Mouse (Mus musculus) forebrain, embryonic 15.5 days (tissue): Measurements from ENCODE around the gene Vmn1r86. TPM values are rescaled to one million over a fixed set of nuclear protein-coding genes. Genes with fewer than 3 reads are reported as not detected.
"Not testable (repeated sequence)": the region's sequence is repeated elsewhere in the genome, so short reads cannot be mapped to it uniquely, and the experiment has no call there.

ENCODE experiments used
- ATAC-seq: fragments of 200-750 bp; cut with Nextera tagmentation; replicated peaks from 2 replicates; pipeline ENCODE4 v1.8.0; 2017; ENCODE audit warnings: mild to moderate bottlenecking, moderate TSS enrichment, moderate library complexity
- H3K27ac ChIP-seq: fragments of 300-500 bp; sonication (generic); replicated peaks from 2 replicates; pipeline ENCODE4 v1.5.1; 2015; ENCODE audit warnings: mild to moderate bottlenecking, inconsistent platforms
- H3K27me3 ChIP-seq: fragments of 300-500 bp; sonication (generic); 2 replicates; pipeline ENCODE4 v1.6.1; 2015; ENCODE audit warnings: inconsistent platforms
- H3K36me3 ChIP-seq: fragments of 300-500 bp; sonication (generic); 2 replicates; pipeline ENCODE4 v1.6.1; 2015; ENCODE audit warnings: mild to moderate bottlenecking, inconsistent platforms
- H3K4me1 ChIP-seq: fragments of 300-500 bp; sonication (generic); 2 replicates; pipeline ENCODE4 v1.6.1; 2015; ENCODE audit warnings: inconsistent platforms
- H3K4me2 ChIP-seq: fragments of 300-500 bp; sonication (generic); replicated peaks from 2 replicates; pipeline ENCODE4 v1.6.1; 2015; ENCODE audit warnings: mild to moderate bottlenecking, inconsistent platforms
- H3K4me3 ChIP-seq: fragments of 300-500 bp; sonication (generic); 2 replicates; pipeline ENCODE4 v1.5.1; 2015; ENCODE audit warnings: mild to moderate bottlenecking, inconsistent platforms
- H3K9ac ChIP-seq: fragments of 300-500 bp; sonication (generic); replicated peaks from 2 replicates; pipeline ENCODE4 v1.6.1; 2015; ENCODE audit warnings: mild to moderate bottlenecking, inconsistent platforms
- H3K9me3 ChIP-seq: fragments of 300-500 bp; sonication (generic); 2 replicates; pipeline ENCODE4 v1.6.1; 2016; ENCODE audit warnings: inconsistent platforms
- WGBS: fragments of 180-500 bp; shearing (Covaris S2); methylation state at CpG from one replicate; pipeline ENCODE4 v1.1.7; 2015; ENCODE audit warnings: mixed read lengths; 5-methylcytosine and 5-hydroxymethylcytosine counted together
- polyA plus RNA-seq: library from polyadenylated mRNA; unstranded; fragments of >200 nt; fragmentation: Nextera tagmentation; extraction: Ambion mirVana; gene quantifications from 2 replicates; pipeline ENCODE4 v1.2.1, GENCODE M21; 2015

Gene Vmn1r86
- not detected in 2 replicates for polyA plus RNA-seq

GRCm38 (mm10) chr7:13119817-13120216 is at the start of gene Vmn1r86:
Gene Vmn1r86 (minus strand): TSS chr7:13119917.
- Histone ChIP-seq H3K27me3 (no peaks in the 10 kb centered on the region), H3K27ac (no peak within 1 kb of the TSS)

GRCm38 (mm10) chr7:13159268-13159667 is 39.6 kb upstream of the Vmn1r86 start, which contains the start of gene Vmn1r88:
Gene Vmn1r88 (plus strand): TSS chr7:13159568.
- Histone ChIP-seq H3K9ac (no peak within 1 kb of the TSS), H3K4me1 (no peaks in the 10 kb centered on the region), H3K27me3 (no peaks in the 10 kb centered on the region), H3K4me3 (no peak within 1 kb of the TSS), H3K4me2 (no peak within 1 kb of the TSS), H3K9me3 (no peaks in the 10 kb centered on the region), H3K27ac (no peak within 1 kb of the TSS), H3K36me3 (no peaks in the 10 kb centered on the region)
- ATAC-seq: no peak

More at GRCm38 (mm10) chr7:13119817-13120216, at the start of gene Vmn1r86:
- Histone ChIP-seq H3K4me1 (no peaks in the 10 kb centered on the region), H3K4me3 (no peak within 1 kb of the TSS), H3K9me3 (no peaks in the 10 kb centered on the region), H3K36me3 (no peaks in the 10 kb centered on the region), H3K4me2 (no peak within 1 kb of the TSS), H3K9ac (no peak within 1 kb of the TSS)
- ATAC-seq: no peak

- no peak within 1 kb of the TSS for H3K27ac ChIP-seq
- WGBS: 85% methylated on average over 1 of the region's 1 CpGs
- no peak for ATAC-seq
- no peak within 1 kb of the TSS for H3K4me3 ChIP-seq
- H3K27me3 ChIP-seq: no peaks in the 10 kb centered on the region
- no peaks in the 10 kb centered on the region for H3K9me3 ChIP-seq
- H3K9ac ChIP-seq: no peak within 1 kb of the TSS
- no peak within 1 kb of the TSS for H3K4me2 ChIP-seq
- no peaks in the 10 kb centered on the region for H3K4me1 ChIP-seq
- H3K36me3 ChIP-seq: no peaks in the 10 kb centered on the region
These were observed 20.3 kb upstream of the Vmn1r86 start, which contains the start of gene Vmn1r87 for GRCm38 (mm10) chr7:13140057-13140456. Gene Vmn1r87 (minus strand): TSS chr7:13140157.

- no peak overlapping the region for H3K4me3 ChIP-seq
- no peaks in the 10 kb centered on the region for H3K27me3 ChIP-seq
- H3K36me3 ChIP-seq: no peaks in the 10 kb centered on the region
- ATAC-seq: no peak
- no peaks in the 10 kb centered on the region for H3K4me1 ChIP-seq
- no peak overlapping the region for H3K4me2 ChIP-seq
- no peak overlapping the region for H3K9ac ChIP-seq
- H3K9me3 ChIP-seq: no peaks in the 10 kb centered on the region
- no peak overlapping the region for H3K27ac ChIP-seq
These were observed 17.6 kb upstream of the Vmn1r86 start for GRCm38 (mm10) chr7:13137340-13137739.

GRCm38 (mm10) chr7:13131856-13132255 is 12.1 kb upstream of the Vmn1r86 start:
- Histone ChIP-seq H3K4me2 (no peak overlapping the region), H3K27ac (no peak overlapping the region), H3K27me3 (no peaks in the 10 kb centered on the region), H3K4me1 (no peaks in the 10 kb centered on the region), H3K9ac (no peak overlapping the region), H3K4me3 (no peak overlapping the region), H3K9me3 (no peaks in the 10 kb centered on the region), H3K36me3 (no peaks in the 10 kb centered on the region)
- ATAC-seq: no peak
- 92% methylated on average over 2 of the region's 2 CpGs for WGBS

- H3K4me1 ChIP-seq, H3K27ac ChIP-seq, H3K9ac ChIP-seq, H3K36me3 ChIP-seq, H3K27me3 ChIP-seq, H3K9me3 ChIP-seq: not testable (repeated sequence)
- Histone ChIP-seq H3K4me2 (peak overlapping the region; percentile 40), H3K4me3 (peak overlapping the region; percentile 27)
- under 1% methylated on average over 29 of the region's 34 CpGs for WGBS
- peak; percentile 91 for ATAC-seq
These were observed 3.9 kb upstream of the Vmn1r86 start for GRCm38 (mm10) chr7:13123554-13124153.

GRCm38 (mm10) chr7:13095073-13095472 is 24.6 kb downstream of the Vmn1r86 start, which contains the start of gene Vmn1r85:
Gene Vmn1r85 (minus strand): TSS chr7:13095173.
- Histone ChIP-seq H3K9ac (no peak within 1 kb of the TSS), H3K4me2 (no peak within 1 kb of the TSS), H3K9me3 (no peaks in the 10 kb centered on the region), H3K27me3 (no peaks in the 10 kb centered on the region), H3K4me3 (no peak within 1 kb of the TSS), H3K27ac (no peak within 1 kb of the TSS), H3K36me3 (no peaks in the 10 kb centered on the region), H3K4me1 (no peaks in the 10 kb centered on the region)
- ATAC-seq: no peak
- WGBS: 61% methylated on average over 3 of the region's 3 CpGs

- no peaks in the 10 kb centered on the region for H3K36me3 ChIP-seq
- H3K4me3 ChIP-seq: no peak overlapping the region
- no peak for ATAC-seq
- H3K4me1 ChIP-seq: no peaks in the 10 kb centered on the region
- no peak overlapping the region for H3K9ac ChIP-seq
- H3K4me2 ChIP-seq: no peak overlapping the region
- H3K27ac ChIP-seq: no peak overlapping the region
- H3K9me3 ChIP-seq: no peaks in the 10 kb centered on the region
- 58% methylated on average over 5 of the region's 5 CpGs for WGBS
- H3K27me3 ChIP-seq: no peaks in the 10 kb centered on the region
These were observed 47.4 kb downstream of the Vmn1r86 start for GRCm38 (mm10) chr7:13072293-13072692.

- not testable (repeated sequence) for H3K36me3 ChIP-seq, H3K4me1 ChIP-seq, H3K27ac ChIP-seq, H3K9me3 ChIP-seq, H3K4me2 ChIP-seq, H3K4me3 ChIP-seq, H3K9ac ChIP-seq, ATAC-seq, H3K27me3 ChIP-seq
- 49% methylated on average over 2 of the region's 2 CpGs for WGBS
These were observed 56.3 kb downstream of the Vmn1r86 start for GRCm38 (mm10) chr7:13063399-13063798.

- H3K4me1 ChIP-seq: peaks cover 5% of the 10 kb centered on the region; the same call in 1 of the 2 replicates
- H3K9me3 ChIP-seq: no peaks in the 10 kb centered on the region
- H3K27me3 ChIP-seq: no peaks in the 10 kb centered on the region
- no peaks in the 10 kb centered on the region for H3K36me3 ChIP-seq
- no peak for ATAC-seq
- 88% methylated on average over 9 of the region's 9 CpGs for WGBS
- H3K4me2 ChIP-seq: no peak overlapping the region
- no peak overlapping the region for H3K27ac ChIP-seq
- H3K4me3 ChIP-seq: no peak overlapping the region
- no peak overlapping the region for H3K9ac ChIP-seq
These were observed 60.2 kb downstream of the Vmn1r86 start for GRCm38 (mm10) chr7:13059536-13059935.

GRCm38 (mm10) chr7:13056913-13057700 is 62.6 kb downstream of the Vmn1r86 start:
- WGBS: 60% methylated on average over 8 of the region's 8 CpGs
- Histone ChIP-seq H3K9ac (no peak overlapping the region), H3K27ac (no peak overlapping the region), H3K4me2 (no peak overlapping the region), H3K36me3 (no peaks in the 10 kb centered on the region), H3K27me3 (no peaks in the 10 kb centered on the region), H3K4me3 (no peak overlapping the region), H3K9me3 (no peaks in the 10 kb centered on the region), H3K4me1 (peaks cover 12% of the 10 kb centered on the region)
- ATAC-seq: no peak

- H3K36me3 ChIP-seq: no peaks in the 10 kb centered on the region
- H3K9ac ChIP-seq: peak within 1 kb of the TSS; percentile 58
- no peaks in the 10 kb centered on the region for H3K9me3 ChIP-seq
- peak within 1 kb of the TSS; percentile 96 for H3K27ac ChIP-seq
- H3K4me3 ChIP-seq: peak within 1 kb of the TSS; percentile 55
- peak within 1 kb of the TSS; percentile 59 for H3K4me2 ChIP-seq
- peak; percentile 96 for ATAC-seq
- WGBS: under 1% methylated on average over 41 of the region's 41 CpGs
- no peaks in the 10 kb centered on the region for H3K27me3 ChIP-seq
- H3K4me1 ChIP-seq: peaks cover 12% of the 10 kb centered on the region
These were observed 65.3 kb downstream of the Vmn1r86 start, which contains the start of gene Mzf1 for GRCm38 (mm10) chr7:13054287-13055010. Gene Mzf1 (minus strand): TSS chr7:13054764.
